Mouse (Mus musculus): ENCODE measurements around the gene Wdr46. TPM values are rescaled to one million over a fixed set of nuclear protein-coding genes. Genes with fewer than 3 reads are reported as not detected.
A peak's percentile ranks its signal among the peaks of the same experiment; 100 is the strongest.

The Wdr46 gene
- polyA plus RNA-seq, 1 experiment from 2014 or later, result 37.4 TPM

DNA sequence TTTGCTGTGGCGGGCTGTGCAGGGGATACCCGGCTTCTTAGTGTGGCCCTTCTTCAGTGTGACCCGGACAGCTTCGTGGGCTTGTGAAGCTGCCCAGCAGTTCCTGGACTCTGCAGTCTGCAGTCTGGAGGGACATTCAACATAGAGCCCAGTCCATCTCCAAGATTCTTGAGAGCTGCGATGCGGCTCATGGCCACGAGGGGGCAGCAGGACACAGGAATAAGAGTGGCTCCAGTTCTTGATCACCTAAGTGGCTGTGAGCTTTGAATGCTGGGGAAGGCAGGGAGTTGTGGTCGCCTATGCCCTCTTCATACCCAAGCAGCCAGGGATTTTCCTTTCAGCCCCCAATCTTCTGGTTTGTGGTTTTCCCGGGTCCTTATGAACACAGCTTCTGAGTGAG lies 28.0 kb downstream of the Wdr46 start:
- 2% methylated on average over 9 of the region's 9 CpGs for WGBS
- H3K9me3 ChIP-seq (ENCODE audit: control insufficient read depth, low read length), result no peaks in the 10 kb centered on the region
- no peak overlapping the region for H3K9ac ChIP-seq (ENCODE audit: low read length)
- no peaks in the 10 kb centered on the region for H3K27me3 ChIP-seq (ENCODE audit: control insufficient read depth, insufficient read depth, low read length)
- DNase-seq (ENCODE audit: low spot score) (peak; percentile 92), ATAC-seq (ENCODE audit: insufficient number of reproducible peaks, low FRiP score, low TSS enrichment, low read depth) (peak; percentile 57; the same call in 1 of the 2 replicates)
- 0 out of 2 replicates have a peak, but pooled peaks cover 4% of the 10 kb centered on the region for H3K36me3 ChIP-seq (ENCODE audit: control insufficient read depth, insufficient read depth, low read length)
- no peak overlapping the region for H3K4me3 ChIP-seq (ENCODE audit: low read depth, low read length)
- H3K27ac ChIP-seq (replicated peaks; ENCODE audit: low read depth, low read length), result no peak overlapping the region
- H3K4me2 ChIP-seq (ENCODE audit: low read depth, severe bottlenecking), result no peak overlapping the region
- no peaks in the 10 kb centered on the region for H3K4me1 ChIP-seq (ENCODE audit: control insufficient read depth, insufficient read depth, low read length)

DNA sequence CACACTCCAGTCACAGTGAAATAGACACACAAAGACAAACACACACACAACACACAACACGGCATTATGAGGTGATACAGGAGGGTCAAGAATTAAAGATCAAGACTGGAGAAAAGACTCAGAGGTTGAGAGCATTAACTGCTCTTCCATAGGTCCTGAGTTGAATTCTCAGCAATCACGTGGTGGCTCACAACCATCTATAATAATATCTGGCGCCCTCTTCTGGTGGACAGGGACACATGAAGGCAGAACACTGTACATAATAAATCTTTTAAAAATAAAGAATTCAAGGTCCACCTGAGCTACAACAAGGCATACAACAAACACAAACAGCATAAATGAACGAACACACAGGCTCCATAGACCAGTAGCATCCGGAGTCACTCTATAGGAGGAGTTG lies 28.5 kb downstream of the Wdr46 start:
- Histone ChIP-seq H3K36me3 (ENCODE audit: control insufficient read depth, insufficient read depth, low read length) (0 out of 2 replicates have a peak, but pooled peaks cover 4% of the 10 kb centered on the region), H3K4me1 (ENCODE audit: control insufficient read depth, insufficient read depth, low read length) (no peaks in the 10 kb centered on the region), H3K4me3 (ENCODE audit: low read depth, low read length) (no peak overlapping the region), H3K9ac (ENCODE audit: low read length) (no peak overlapping the region), H3K9me3 (ENCODE audit: control insufficient read depth, low read length) (no peaks in the 10 kb centered on the region), H3K4me2 (ENCODE audit: low read depth, severe bottlenecking) (no peak overlapping the region), H3K27ac (replicated peaks; ENCODE audit: low read depth, low read length) (no peak overlapping the region), H3K27me3 (ENCODE audit: control insufficient read depth, insufficient read depth, low read length) (no peaks in the 10 kb centered on the region)
- 28% methylated on average over 5 of the region's 5 CpGs for WGBS
- ATAC-seq (ENCODE audit: insufficient number of reproducible peaks, low FRiP score, low TSS enrichment, low read depth), result 0 out of 2 replicates have a peak, but pooled peaks have one; percentile 9
- no peak for DNase-seq (ENCODE audit: low spot score)

DNA sequence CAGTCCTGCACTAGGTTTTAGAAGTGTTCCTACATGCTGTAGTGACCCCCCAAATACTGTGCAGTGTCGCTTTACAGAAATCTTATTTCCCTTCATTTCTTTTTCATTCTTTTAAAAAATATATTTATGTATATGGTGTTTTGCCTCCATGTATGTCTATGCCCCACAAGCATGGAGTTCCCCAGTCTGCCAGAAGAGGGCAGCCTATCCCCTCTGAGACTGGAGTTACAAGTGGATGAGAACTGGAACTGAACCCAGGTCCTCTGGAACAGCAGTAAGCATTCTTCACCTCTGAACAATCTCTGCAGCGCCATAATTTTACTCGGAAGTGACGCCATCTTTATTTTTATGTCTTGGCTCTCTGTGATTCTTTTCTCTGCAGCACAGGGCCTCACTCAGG lies 28.9 kb downstream of the Wdr46 start:
- Histone ChIP-seq H3K4me3 (ENCODE audit: low read depth, low read length) (no peak overlapping the region), H3K27me3 (ENCODE audit: control insufficient read depth, insufficient read depth, low read length) (no peaks in the 10 kb centered on the region), H3K27ac (replicated peaks; ENCODE audit: low read depth, low read length) (no peak overlapping the region), H3K4me1 (ENCODE audit: control insufficient read depth, insufficient read depth, low read length) (no peaks in the 10 kb centered on the region), H3K4me2 (ENCODE audit: low read depth, severe bottlenecking) (no peak overlapping the region), H3K9ac (ENCODE audit: low read length) (no peak overlapping the region), H3K36me3 (ENCODE audit: control insufficient read depth, insufficient read depth, low read length) (0 out of 2 replicates have a peak, but pooled peaks cover 4% of the 10 kb centered on the region), H3K9me3 (ENCODE audit: control insufficient read depth, low read length) (no peaks in the 10 kb centered on the region)
- ATAC-seq (ENCODE audit: insufficient number of reproducible peaks, low FRiP score, low TSS enrichment, low read depth) (no peak), DNase-seq (ENCODE audit: low spot score) (no peak)
- 73% methylated on average over 4 of the region's 4 CpGs for WGBS

DNA sequence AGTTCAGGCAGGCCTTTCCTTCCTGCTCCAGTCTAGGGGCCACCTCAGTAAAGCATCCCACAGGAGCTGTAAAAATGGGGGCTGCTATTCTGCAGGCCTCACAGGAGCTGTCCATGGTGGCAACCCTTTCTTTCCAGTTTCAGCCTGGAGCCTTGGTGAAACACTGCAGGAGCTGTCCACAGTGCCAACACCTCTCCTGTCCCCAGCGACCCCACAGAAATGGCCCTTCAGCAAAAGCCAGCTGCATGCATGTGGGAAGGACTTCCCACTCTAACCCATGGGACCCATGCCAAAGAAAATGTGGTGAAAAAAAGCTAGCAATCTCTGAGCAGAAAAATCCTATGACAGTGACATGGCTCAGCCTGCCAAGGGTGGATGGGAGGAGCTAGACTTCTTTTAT lies 32.2 kb downstream of the Wdr46 start:
- H3K4me1 ChIP-seq (ENCODE audit: control insufficient read depth, insufficient read depth, low read length), result no peaks in the 10 kb centered on the region; the same call in 1 of the 2 replicates
- peaks cover 11% of the 10 kb centered on the region for H3K27me3 ChIP-seq (ENCODE audit: control insufficient read depth, insufficient read depth, low read length)
- no peaks in the 10 kb centered on the region for H3K9me3 ChIP-seq (ENCODE audit: control insufficient read depth, low read length)
- H3K4me3 ChIP-seq (ENCODE audit: low read depth, low read length), result no peak overlapping the region
- no peak overlapping the region for H3K4me2 ChIP-seq (ENCODE audit: low read depth, severe bottlenecking)
- 12% methylated on average over 1 of the region's 1 CpGs for WGBS
- DNase-seq (ENCODE audit: low spot score), result peak; percentile 80
- H3K9ac ChIP-seq (ENCODE audit: low read length), result no peak overlapping the region
- no peak for ATAC-seq (ENCODE audit: insufficient number of reproducible peaks, low FRiP score, low TSS enrichment, low read depth)
- H3K36me3 ChIP-seq (ENCODE audit: control insufficient read depth, insufficient read depth, low read length), result no peaks in the 10 kb centered on the region
- no peak overlapping the region for H3K27ac ChIP-seq (replicated peaks; ENCODE audit: low read depth, low read length)

DNA sequence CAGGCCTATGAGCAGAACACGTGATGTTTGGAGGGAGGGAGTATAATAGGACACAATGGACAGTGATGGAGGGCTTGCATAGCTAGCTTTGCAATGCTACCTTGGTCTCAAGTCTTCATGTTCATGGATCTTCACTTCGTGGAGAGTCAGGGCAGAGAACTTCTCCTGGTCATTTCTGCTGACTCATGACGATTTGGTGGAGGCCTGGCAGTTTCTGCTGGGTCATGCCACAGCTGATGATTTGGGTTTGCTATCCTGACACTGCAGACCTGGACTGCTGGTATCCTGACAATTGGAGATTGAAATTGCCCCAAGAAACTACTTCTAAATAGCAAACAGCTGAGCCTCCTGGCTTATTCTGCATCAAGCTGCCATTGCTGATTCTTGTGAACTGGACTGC lies 33.1 kb downstream of the Wdr46 start:
- 74% methylated on average over 3 of the region's 3 CpGs for WGBS
- H3K4me1 ChIP-seq (ENCODE audit: control insufficient read depth, insufficient read depth, low read length), result peaks cover 5% of the 10 kb centered on the region; the same call in 1 of the 2 replicates
- no peaks in the 10 kb centered on the region for H3K9me3 ChIP-seq (ENCODE audit: control insufficient read depth, low read length)
- no peak for ATAC-seq (ENCODE audit: insufficient number of reproducible peaks, low FRiP score, low TSS enrichment, low read depth)
- H3K27me3 ChIP-seq (ENCODE audit: control insufficient read depth, insufficient read depth, low read length), result peaks cover 20% of the 10 kb centered on the region
- no peak overlapping the region for H3K9ac ChIP-seq (ENCODE audit: low read length)
- no peak overlapping the region for H3K4me2 ChIP-seq (ENCODE audit: low read depth, severe bottlenecking)
- H3K4me3 ChIP-seq (ENCODE audit: low read depth, low read length), result no peak overlapping the region
- DNase-seq (ENCODE audit: low spot score), result no peak
- no peaks in the 10 kb centered on the region for H3K36me3 ChIP-seq (ENCODE audit: control insufficient read depth, insufficient read depth, low read length)
- H3K27ac ChIP-seq (replicated peaks; ENCODE audit: low read depth, low read length), result no peak overlapping the region

DNA sequence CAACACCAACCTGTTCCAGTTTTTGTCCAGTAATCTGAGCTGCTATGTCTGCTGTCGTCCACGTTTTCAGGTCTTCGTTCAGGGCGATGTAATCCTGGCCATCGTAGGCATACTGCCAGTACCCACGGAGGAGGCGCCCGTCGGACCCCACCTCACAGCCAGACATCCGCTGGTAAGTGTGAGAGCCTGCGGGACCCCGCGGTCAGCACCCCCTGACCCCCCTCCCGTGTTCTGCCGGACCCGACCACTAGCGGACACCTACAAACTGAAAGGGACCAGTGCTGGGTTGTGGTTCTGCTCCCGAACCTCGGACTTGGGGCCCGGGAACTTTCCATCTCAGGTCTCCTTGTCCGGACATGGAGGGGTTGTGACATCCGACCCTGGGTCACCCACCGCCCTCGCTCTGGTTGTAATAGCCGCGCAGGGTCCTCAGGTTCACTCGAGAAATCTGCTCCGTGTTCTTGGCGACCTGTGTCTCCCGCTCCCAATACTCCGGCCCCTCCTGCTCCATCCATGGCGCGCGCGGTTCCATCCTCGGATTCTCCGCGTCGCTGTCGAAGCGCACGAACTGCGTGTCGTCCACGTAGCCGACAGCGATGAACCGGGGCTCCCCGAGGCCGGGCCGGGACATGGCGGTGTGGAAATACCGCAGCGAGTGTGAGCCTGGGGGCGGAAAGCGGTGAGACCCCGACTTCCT lies 37.5 kb downstream of the Wdr46 start:
- Histone ChIP-seq H3K4me3 (ENCODE audit: low read depth, low read length) (peak overlapping the region; percentile 26), H3K27me3 (ENCODE audit: control insufficient read depth, insufficient read depth, low read length) (peaks cover 30% of the 10 kb centered on the region), H3K36me3 (ENCODE audit: control insufficient read depth, insufficient read depth, low read length) (no peaks in the 10 kb centered on the region), H3K9me3 (ENCODE audit: control insufficient read depth, low read length) (no peaks in the 10 kb centered on the region), H3K27ac (replicated peaks; ENCODE audit: low read depth, low read length) (no peak overlapping the region), H3K4me2 (ENCODE audit: low read depth, severe bottlenecking) (peak overlapping the region; percentile 54), H3K4me1 (ENCODE audit: control insufficient read depth, insufficient read depth, low read length) (peaks cover 8% of the 10 kb centered on the region; the same call in 1 of the 2 replicates), H3K9ac (ENCODE audit: low read length) (peak overlapping the region; percentile 49)
- WGBS, result 2% methylated on average over 57 of the region's 57 CpGs
- DNase-seq (ENCODE audit: low spot score) (no peak), ATAC-seq (ENCODE audit: insufficient number of reproducible peaks, low FRiP score, low TSS enrichment, low read depth) (no peak)

DNA sequence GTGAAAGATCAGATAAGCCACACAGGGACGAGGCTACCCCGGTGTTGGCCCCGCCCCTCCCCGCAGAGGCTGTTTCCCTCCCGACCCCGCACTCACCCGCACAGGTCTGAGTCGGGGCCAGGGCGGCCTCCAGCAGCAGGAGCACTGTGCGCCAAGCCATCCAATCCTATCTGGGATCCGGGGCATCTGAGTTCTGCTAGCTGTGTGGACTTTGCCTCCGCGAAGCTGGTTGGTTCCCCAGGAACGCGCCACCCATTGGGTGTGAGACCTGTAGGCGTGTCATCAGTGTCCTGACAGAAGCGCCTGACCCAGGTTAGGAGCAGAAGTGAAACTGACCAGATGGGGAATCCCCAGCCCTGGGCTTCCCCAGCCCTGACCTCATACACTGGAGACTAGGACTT lies 38.2 kb downstream of the Wdr46 start:
- Histone ChIP-seq H3K9me3 (ENCODE audit: control insufficient read depth, low read length) (no peaks in the 10 kb centered on the region), H3K27me3 (ENCODE audit: control insufficient read depth, insufficient read depth, low read length) (peaks cover 30% of the 10 kb centered on the region), H3K4me1 (ENCODE audit: control insufficient read depth, insufficient read depth, low read length) (peaks cover 8% of the 10 kb centered on the region; the same call in 1 of the 2 replicates), H3K4me3 (ENCODE audit: low read depth, low read length) (peak overlapping the region; percentile 26), H3K4me2 (ENCODE audit: low read depth, severe bottlenecking) (peak overlapping the region; percentile 54), H3K9ac (ENCODE audit: low read length) (peak overlapping the region; percentile 49), H3K27ac (replicated peaks; ENCODE audit: low read depth, low read length) (no peak overlapping the region), H3K36me3 (ENCODE audit: control insufficient read depth, insufficient read depth, low read length) (no peaks in the 10 kb centered on the region)
- 2% methylated on average over 17 of the region's 17 CpGs for WGBS
- peak; percentile 40 for DNase-seq (ENCODE audit: low spot score)
- no peak for ATAC-seq (ENCODE audit: insufficient number of reproducible peaks, low FRiP score, low TSS enrichment, low read depth)

DNA sequence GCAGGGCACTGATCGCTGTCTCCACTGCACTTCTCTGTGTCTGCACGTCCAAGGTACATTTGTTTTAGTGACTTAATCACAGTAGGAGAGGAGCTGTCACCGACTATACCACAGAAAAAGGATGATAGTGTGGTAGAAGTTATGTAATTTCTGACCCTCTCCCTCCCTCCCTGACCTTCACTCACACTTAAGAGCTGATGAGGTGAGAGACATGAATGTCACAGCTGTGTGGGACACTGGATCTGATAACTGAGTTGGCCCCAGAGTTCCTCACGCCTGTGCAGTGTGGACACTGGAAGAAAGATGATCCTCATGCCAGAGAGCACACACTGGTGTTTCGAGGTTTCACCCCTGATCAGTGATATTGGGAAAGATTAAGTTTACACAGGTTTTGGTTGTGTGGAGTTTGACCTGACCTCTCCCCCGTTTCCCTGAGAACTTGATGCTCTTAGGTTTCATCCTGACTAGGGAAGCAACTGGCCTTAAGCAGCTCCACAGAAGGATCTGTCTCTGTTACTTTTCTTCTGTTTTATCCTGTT lies 39.1 kb downstream of the Wdr46 start:
- 79% methylated on average over 6 of the region's 6 CpGs for WGBS
- no peak overlapping the region for H3K9ac ChIP-seq (ENCODE audit: low read length)
- ATAC-seq (ENCODE audit: insufficient number of reproducible peaks, low FRiP score, low TSS enrichment, low read depth), result no peak
- H3K4me2 ChIP-seq (ENCODE audit: low read depth, severe bottlenecking), result no peak overlapping the region
- peaks cover 8% of the 10 kb centered on the region; the same call in 1 of the 2 replicates for H3K4me1 ChIP-seq (ENCODE audit: control insufficient read depth, insufficient read depth, low read length)
- H3K9me3 ChIP-seq (ENCODE audit: control insufficient read depth, low read length), result no peaks in the 10 kb centered on the region
- no peak for DNase-seq (ENCODE audit: low spot score)
- H3K4me3 ChIP-seq (ENCODE audit: low read depth, low read length), result no peak overlapping the region
- no peaks in the 10 kb centered on the region for H3K36me3 ChIP-seq (ENCODE audit: control insufficient read depth, insufficient read depth, low read length)
- no peak overlapping the region for H3K27ac ChIP-seq (replicated peaks; ENCODE audit: low read depth, low read length)
- H3K27me3 ChIP-seq (ENCODE audit: control insufficient read depth, insufficient read depth, low read length), result peaks cover 30% of the 10 kb centered on the region

All from limb, embryonic 11.5 days (tissue).